Mouse (Mus musculus) E14TG2a.4 (cell line): ENCODE results near the gene Apba2.

Experiments
- H3K27me3 ChIP-seq: 2 replicates; pipeline ENCODE4 v1.6.1; 2014; ENCODE audit warnings: low read length, control low read depth; ENCODE audit not compliant: insufficient read depth
- H3K36me3 ChIP-seq: 2 replicates; pipeline ENCODE4 v1.6.1; 2014; ENCODE audit warnings: low read length, control low read depth; ENCODE audit not compliant: insufficient read depth
- H3K4me1 ChIP-seq: replicated peaks from 2 replicates; pipeline ENCODE4 v1.6.1; 2014; ENCODE audit warnings: low read depth, low read length, control low read depth
- H3K4me3 ChIP-seq: replicated peaks from 2 replicates; pipeline ENCODE4 v1.5.1; 2014; ENCODE audit warnings: mild to moderate bottlenecking, low read length
- H3K9me3 ChIP-seq: 2 replicates; pipeline ENCODE4 v1.6.1; 2014; ENCODE audit warnings: low read length, control low read depth
- CTCF ChIP-seq: conservative IDR thresholded peaks from 2 replicates; pipeline ENCODE4 v1.5.1; 2014; ENCODE audit warnings: low read length
- NANOG ChIP-seq: IDR thresholded peaks from 2 replicates; pipeline ENCODE4 v1.6.1; 2014; ENCODE audit warnings: borderline replicate concordance, low read length, mixed read lengths
- POU5F1 ChIP-seq: IDR thresholded peaks from 2 replicates; pipeline ENCODE4 v1.6.1; 2014; ENCODE audit warnings: low read length, borderline replicate concordance

Apba2 gene

DNA sequence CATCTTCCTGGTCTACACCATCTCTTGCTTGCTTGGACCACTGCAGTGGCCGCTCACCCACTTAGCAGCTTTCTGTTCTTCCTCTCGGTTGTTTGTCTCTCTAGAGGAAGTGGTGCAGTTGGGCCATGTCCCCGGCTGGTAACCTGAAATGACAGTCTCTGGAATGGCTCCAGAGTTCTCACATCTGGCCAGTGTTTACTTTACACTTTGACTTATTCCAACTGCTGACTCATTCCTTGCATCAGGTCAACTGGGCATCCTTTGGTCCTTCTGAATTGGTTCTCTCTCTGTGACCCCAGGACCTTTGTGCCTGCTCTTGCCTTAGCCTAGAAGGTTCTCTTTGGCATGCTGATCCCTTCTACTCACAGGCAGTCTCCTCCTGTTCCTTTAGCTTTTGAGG is 227.3 kb downstream of the Apba2 start:
- TF ChIP-seq NANOG (no peak), POU5F1 (no peak), CTCF (no peak)
- H3K9me3 ChIP-seq, result no peaks in the 10 kb centered on the region
- H3K36me3 ChIP-seq, result no peaks in the 10 kb centered on the region
- H3K27me3 ChIP-seq, result peaks cover 6% of the 10 kb centered on the region; the same call in 1 of the 2 replicates
- no peak overlapping the region for H3K4me3 ChIP-seq
- H3K4me1 ChIP-seq, result no peaks in the 10 kb centered on the region

DNA sequence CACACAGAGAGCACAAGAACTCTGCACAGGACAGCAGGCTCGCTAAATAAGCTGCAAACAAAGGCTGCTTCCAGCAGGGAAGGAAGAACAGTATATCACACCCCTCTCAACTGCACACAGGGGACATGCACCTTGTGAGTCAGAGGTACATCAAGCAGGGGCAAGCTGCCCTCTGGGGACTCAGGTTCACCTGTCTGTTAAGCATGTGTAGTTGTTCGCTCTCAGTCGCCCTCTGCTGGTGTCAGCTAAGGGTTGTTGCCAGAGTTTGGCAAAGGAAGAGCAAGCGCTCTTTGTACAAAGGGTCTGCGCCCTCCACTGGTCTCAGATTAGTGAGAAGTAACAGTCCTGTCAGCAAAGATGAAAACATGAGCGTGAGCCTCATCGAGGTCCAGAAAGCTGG is 228.3 kb downstream of the Apba2 start:
- no peak overlapping the region for H3K4me3 ChIP-seq
- no peaks in the 10 kb centered on the region for H3K36me3 ChIP-seq
- H3K27me3 ChIP-seq, result peaks cover 6% of the 10 kb centered on the region; the same call in 1 of the 2 replicates
- no peaks in the 10 kb centered on the region for H3K9me3 ChIP-seq
- H3K4me1 ChIP-seq, result no peaks in the 10 kb centered on the region
- no peak for TF ChIP-seq POU5F1
- peak; percentile 55 for TF ChIP-seq CTCF
- no peak for TF ChIP-seq NANOG

DNA sequence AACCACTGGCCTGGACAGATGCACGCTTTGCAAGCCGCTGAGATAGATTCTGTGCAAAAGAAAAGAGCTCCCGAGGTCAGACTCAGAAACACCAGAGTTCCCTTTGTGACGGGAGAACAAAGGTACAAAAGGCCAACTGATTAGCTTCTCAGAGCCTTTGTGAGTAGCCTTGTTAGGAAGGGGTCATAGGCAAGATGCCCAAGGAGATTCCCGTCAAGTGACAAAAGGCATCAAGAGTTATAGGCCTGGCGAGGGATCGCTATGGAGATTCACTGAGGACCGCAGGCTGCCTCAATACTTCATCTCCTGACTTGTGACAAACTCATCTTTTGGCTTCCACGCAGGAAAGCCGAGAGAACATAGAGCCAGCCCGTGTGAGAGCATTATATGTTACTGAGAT is 237.6 kb downstream of the Apba2 start:
- Histone ChIP-seq H3K4me3 (no peak overlapping the region), H3K4me1 (no peaks in the 10 kb centered on the region; the same call in 1 of the 2 replicates), H3K36me3 (no peaks in the 10 kb centered on the region), H3K9me3 (no peaks in the 10 kb centered on the region), H3K27me3 (no peaks in the 10 kb centered on the region)
- TF ChIP-seq NANOG (no peak; the same call in 1 of the 2 replicates), POU5F1 (no peak), CTCF (no peak)

DNA sequence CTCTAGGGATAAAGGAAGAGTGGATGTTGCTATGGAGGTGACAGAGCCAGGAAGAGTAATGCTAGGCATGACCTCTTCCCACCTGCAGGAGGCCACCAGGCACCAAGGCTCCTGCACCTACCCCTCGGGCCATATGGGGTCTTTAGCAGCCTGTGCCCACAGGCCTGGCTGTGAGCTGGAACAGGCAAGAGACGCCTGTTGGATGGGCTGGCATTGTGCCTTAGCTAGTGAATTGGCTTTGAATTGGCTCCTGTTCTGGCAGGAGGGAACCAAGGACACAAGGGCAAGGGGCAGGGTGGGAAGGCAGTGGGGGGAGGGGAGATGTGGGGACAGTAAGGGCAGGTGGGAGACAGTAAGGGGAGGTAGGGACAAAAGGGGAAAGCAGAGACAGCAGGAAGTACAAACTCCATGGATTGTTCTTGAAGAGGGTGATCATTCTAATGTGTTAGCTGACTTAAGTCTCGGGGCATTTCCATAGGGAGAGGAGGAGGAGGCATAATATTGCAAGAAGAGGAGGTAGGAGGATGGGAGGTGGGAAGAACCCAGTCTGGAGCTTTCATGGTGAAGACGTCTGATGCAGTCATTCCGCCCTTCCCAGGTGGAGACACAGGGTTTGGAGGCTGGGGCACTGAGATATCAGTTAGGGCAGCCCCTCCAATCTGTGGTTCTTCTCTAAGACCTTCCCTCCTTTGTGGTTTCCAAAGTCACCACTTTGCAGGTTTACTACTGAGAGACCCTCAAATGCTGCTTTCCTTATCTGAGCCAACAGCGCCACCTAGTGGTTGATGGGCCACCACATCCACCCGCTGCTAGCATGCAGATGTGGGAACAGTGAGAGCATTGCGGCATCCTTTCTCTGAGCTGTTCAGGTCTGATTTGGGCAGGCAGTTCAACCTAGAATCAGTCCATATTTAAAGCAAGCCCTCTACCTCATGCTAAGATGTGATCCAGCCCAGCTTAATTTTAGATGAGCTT is 240.1 kb downstream of the Apba2 start:
- TF ChIP-seq NANOG (no peak), CTCF (peak; percentile 55)
- no peaks in the 10 kb centered on the region for H3K27me3 ChIP-seq
- no peaks in the 10 kb centered on the region for H3K36me3 ChIP-seq
- H3K9me3 ChIP-seq, result no peaks in the 10 kb centered on the region
- no peak overlapping the region for H3K4me3 ChIP-seq
- no peaks in the 10 kb centered on the region; the same call in 1 of the 2 replicates for H3K4me1 ChIP-seq

DNA sequence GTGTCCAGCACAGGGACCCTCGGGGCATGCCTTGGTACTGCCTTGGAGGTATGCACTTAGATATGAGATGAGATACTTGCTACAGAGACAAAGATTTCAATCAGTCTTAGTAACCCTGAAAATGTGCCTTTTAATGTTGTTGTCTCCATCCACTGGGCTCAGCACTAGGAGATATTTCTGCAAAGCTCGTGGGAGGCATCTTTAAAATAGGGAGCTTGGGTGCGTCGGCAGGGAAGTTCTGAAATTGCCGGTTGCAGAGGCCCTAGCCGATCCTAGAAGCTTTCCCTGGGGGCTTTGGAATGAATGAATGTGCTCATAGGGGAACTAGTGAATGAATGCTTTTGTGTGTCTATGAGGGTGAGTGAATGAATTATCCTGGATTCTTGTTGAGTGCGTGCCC is 242.1 kb downstream of the Apba2 start:
- no peak for TF ChIP-seq POU5F1
- no peak for TF ChIP-seq CTCF
- no peak for TF ChIP-seq NANOG
- H3K4me3 ChIP-seq, result no peak overlapping the region
- H3K9me3 ChIP-seq, result no peaks in the 10 kb centered on the region
- no peaks in the 10 kb centered on the region for H3K36me3 ChIP-seq
- no peaks in the 10 kb centered on the region for H3K27me3 ChIP-seq
- H3K4me1 ChIP-seq, result no peaks in the 10 kb centered on the region; the same call in 1 of the 2 replicates

DNA sequence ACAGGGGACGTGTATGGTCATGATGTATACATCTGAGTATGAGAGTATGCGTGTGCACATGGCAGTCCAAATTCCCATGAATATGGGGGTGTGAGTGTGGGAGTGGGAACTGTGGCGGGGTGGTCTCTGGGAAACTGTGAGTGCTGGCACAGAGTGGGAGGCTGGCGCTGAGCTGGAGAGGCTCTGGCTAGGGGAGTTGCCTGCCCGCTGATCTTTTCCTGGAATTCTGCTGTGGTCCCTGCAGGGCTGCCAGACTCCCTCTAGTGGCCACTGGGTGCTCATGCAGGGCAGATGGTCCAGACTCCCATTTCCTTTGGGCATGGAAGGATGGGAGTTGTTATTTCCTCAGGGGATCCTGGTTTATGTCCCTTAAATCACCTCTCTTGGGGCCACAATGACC is 250.0 kb downstream of the Apba2 start:
- H3K27me3 ChIP-seq, result no peaks in the 10 kb centered on the region
- peaks cover 21% of the 10 kb centered on the region for H3K4me1 ChIP-seq
- H3K36me3 ChIP-seq, result no peaks in the 10 kb centered on the region
- no peaks in the 10 kb centered on the region for H3K9me3 ChIP-seq
- TF ChIP-seq NANOG, result no peak
- TF ChIP-seq POU5F1, result no peak
- peak; percentile 96 for TF ChIP-seq CTCF
- H3K4me3 ChIP-seq, result no peak overlapping the region

DNA sequence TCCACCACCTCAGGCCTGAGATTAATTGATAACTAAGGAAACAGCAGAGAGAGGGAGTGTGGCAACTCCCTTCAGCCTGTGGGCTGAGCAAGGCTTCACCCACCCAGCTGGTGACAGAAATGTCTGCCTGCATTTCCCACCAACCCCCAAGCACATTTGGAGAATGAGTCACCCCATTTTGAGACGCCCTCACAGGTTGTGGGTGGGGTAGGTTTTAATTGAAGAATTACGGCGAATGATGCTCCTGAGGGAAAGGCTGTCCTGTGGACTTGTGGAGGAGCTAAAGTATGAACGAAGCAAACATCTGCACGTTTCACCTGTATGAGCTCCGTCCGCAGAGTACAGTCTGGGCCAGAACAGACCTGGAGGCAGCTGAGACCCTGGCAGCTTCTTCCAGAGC is 250.6 kb downstream of the Apba2 start:
- H3K27me3 ChIP-seq, result no peaks in the 10 kb centered on the region
- no peaks in the 10 kb centered on the region for H3K36me3 ChIP-seq
- TF ChIP-seq NANOG, result no peak
- no peak for TF ChIP-seq CTCF
- TF ChIP-seq POU5F1, result no peak
- no peak overlapping the region for H3K4me3 ChIP-seq
- no peaks in the 10 kb centered on the region for H3K9me3 ChIP-seq
- peaks cover 21% of the 10 kb centered on the region for H3K4me1 ChIP-seq

DNA sequence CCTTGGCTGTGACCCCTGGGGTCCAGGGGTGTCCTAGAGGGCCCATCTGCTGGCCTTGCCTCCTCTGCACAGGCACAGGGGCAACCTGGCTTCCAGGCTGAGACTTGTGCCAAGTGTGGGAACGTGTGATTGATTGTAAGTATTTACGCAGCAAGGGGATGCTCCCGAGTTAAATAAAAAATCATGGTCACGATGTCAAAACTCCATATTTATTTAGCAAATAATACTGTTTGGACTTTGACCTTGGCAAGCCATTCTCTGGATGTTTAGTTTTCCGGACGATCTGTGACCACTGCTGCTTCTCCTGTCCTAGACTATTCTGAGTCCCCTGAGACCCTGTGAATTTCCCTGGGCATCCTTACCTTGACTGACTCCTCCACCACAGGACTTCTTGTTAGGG is 252.2 kb downstream of the Apba2 start:
- no peaks in the 10 kb centered on the region for H3K9me3 ChIP-seq
- H3K4me1 ChIP-seq, result peaks cover 21% of the 10 kb centered on the region
- H3K27me3 ChIP-seq, result no peaks in the 10 kb centered on the region
- H3K4me3 ChIP-seq, result no peak overlapping the region
- TF ChIP-seq CTCF (no peak), POU5F1 (no peak), NANOG (no peak)
- H3K36me3 ChIP-seq, result no peaks in the 10 kb centered on the region

DNA sequence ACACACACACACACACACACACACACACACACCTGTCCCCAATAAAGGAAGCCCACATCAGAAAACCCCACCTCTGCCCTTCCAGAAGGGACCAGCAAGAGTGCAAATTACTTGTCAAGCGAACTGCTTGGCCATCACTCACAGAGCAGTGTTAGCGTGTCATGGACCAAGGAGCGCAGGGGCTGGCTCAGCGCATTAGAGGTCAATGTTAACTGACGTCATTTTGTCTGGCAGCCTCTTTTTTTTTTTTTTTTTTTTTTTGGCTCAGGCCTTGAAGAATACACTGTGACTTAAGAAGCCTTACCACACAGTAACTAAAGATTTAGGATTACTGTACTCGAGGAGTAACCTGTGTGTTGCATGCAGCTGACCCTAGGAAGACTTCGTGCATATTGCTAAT is 252.7 kb downstream of the Apba2 start:
- no peaks in the 10 kb centered on the region for H3K36me3 ChIP-seq
- H3K4me1 ChIP-seq, result peaks cover 21% of the 10 kb centered on the region
- H3K27me3 ChIP-seq, result no peaks in the 10 kb centered on the region
- TF ChIP-seq NANOG, result no peak
- no peak for TF ChIP-seq CTCF
- TF ChIP-seq POU5F1, result no peak
- no peaks in the 10 kb centered on the region for H3K9me3 ChIP-seq
- H3K4me3 ChIP-seq, result no peak overlapping the region
